In genomic region chr5:125080787-125081317, GRCm38 (mm10) we compare ENCODE assay signal across 9 mouse cellular contexts.
DNase-seq lines count a peak whose midpoint lies in the region; ATAC-seq lines count a peak whose summit lies in the region.
"Had no signal": no experiment of that assay in that cellular context is flagged by ENCODE, and none has a peak within 500 bp of the region (broad histone marks: within the 10 kb centered on the region; RNA-seq: fewer than 3 reads in every experiment).

No protein-coding gene starts in this region.

- H3K4me1 ChIP-seq in forebrain, embryonic 16.5 days (replicated peaks; ENCODE audit: control insufficient read depth, insufficient read depth, low read length) = peaks cover 16% of the 10 kb centered on the region
- H3K4me1 ChIP-seq in intestine, embryonic 14.5 days (replicated peaks; ENCODE audit: control insufficient read depth, insufficient read depth, low read length) = peaks cover 13% of the 10 kb centered on the region

- intact Hi-C loops in left cerebral cortex, postnatal 36 days (cut with DNase I) = no loop called here

- ATAC-seq in forebrain, embryonic 16.5 days = peak; percentile 39
- peak; percentile 28; the same call in 1 of the 2 replicates for ATAC-seq in intestine, embryonic 14.5 days (replicated peaks; ENCODE audit: low FRiP score, low TSS enrichment, low read depth)

- DNase-seq in adrenal gland, adult (ENCODE audit: inconsistent age in 2 of 2, low spot score in 1 of 2) = peak; percentile 62 to 84
- DNase-seq in adrenal gland, adult 8-10 months = no peak
- peak; percentile 75 for DNase-seq in 3134 (ENCODE audit: extremely low read depth, insufficient read length, low spot score)
- no peak for DNase-seq in intestine, embryonic 14.5 days (ENCODE audit: low spot score)
- DNase-seq in skeletal muscle tissue, adult 2 months (ENCODE audit: low read depth, low spot score) = peak; percentile 49
- no peak for DNase-seq in left cerebral cortex, postnatal 36 days (ENCODE audit: low spot score in 2 of 2)
- DNase-seq in spleen, postnatal 4 days (ENCODE audit: low spot score in 2 of 2) = no peak

- H3K27ac ChIP-seq in forebrain, embryonic 16.5 days (ENCODE audit: low read length) = peak overlapping the region; percentile 78
- H3K27ac ChIP-seq in intestine, embryonic 14.5 days (ENCODE audit: low read depth) = peak overlapping the region; percentile 29; the same call in 1 of the 2 replicates

- no peak overlapping the region for H3K4me3 ChIP-seq in forebrain, embryonic 16.5 days (replicated peaks; ENCODE audit: low read length)
- no peak overlapping the region for H3K4me3 ChIP-seq in intestine, embryonic 14.5 days (ENCODE audit: low read depth, low read length)
- H3K4me3 ChIP-seq: megakaryocyte, embryonic 14.5 days had no signal

- no peak overlapping the region for H3K9ac ChIP-seq in forebrain, embryonic 16.5 days (replicated peaks; ENCODE audit: low read depth, low read length)
- no peak overlapping the region for H3K9ac ChIP-seq in intestine, embryonic 14.5 days (ENCODE audit: low read length)

- H3K27me3 ChIP-seq in forebrain, embryonic 16.5 days (replicated peaks; ENCODE audit: control insufficient read depth, insufficient read depth, low read length) = no peaks in the 10 kb centered on the region
- no peaks in the 10 kb centered on the region for H3K27me3 ChIP-seq in intestine, embryonic 14.5 days (replicated peaks; ENCODE audit: control insufficient read depth, insufficient read depth, low read length)

- no peak overlapping the region for H3K4me2 ChIP-seq in forebrain, embryonic 16.5 days (ENCODE audit: low read length)
- no peak overlapping the region for H3K4me2 ChIP-seq in intestine, embryonic 14.5 days (ENCODE audit: low read length)

- 86% methylated on average over 10 of the region's 10 CpGs for WGBS in forebrain, embryonic 16.5 days
- 92% methylated on average over 9 of the region's 10 CpGs for WGBS in intestine, embryonic 14.5 days

- no peaks in the 10 kb centered on the region for H3K9me3 ChIP-seq in forebrain, embryonic 16.5 days (ENCODE audit: control insufficient read depth, low read length)
- H3K9me3 ChIP-seq in intestine, embryonic 14.5 days (ENCODE audit: control insufficient read depth, low read length) = no peaks in the 10 kb centered on the region
- H3K9me3 ChIP-seq: megakaryocyte, embryonic 14.5 days had no signal

- peaks cover 31% of the 10 kb centered on the region for H3K36me3 ChIP-seq in forebrain, embryonic 16.5 days (ENCODE audit: control insufficient read depth, insufficient read depth)
- peaks cover 91% of the 10 kb centered on the region for H3K36me3 ChIP-seq in intestine, embryonic 14.5 days (ENCODE audit: control insufficient read depth, insufficient read depth, low read length)

Comparison
In these comparisons a context has a peak if more than half of its experiments do, and no peak if none do; other contexts are left out.
1. DNase-seq: peak in adrenal gland, adult (2 of 2), 3134 (single experiment) and skeletal muscle tissue, adult 2 months (single experiment); none in adrenal gland, adult 8-10 months (single experiment), intestine, embryonic 14.5 days (single experiment), left cerebral cortex, postnatal 36 days (0 of 2) and spleen, postnatal 4 days (0 of 2).